Mouse (Mus musculus) myocyte (in vitro differentiated cells): ENCODE results near the gene Hist1h1t. TPM values are rescaled to one million over a fixed set of nuclear protein-coding genes. Genes with fewer than 3 reads are reported as not detected.

Experiments used
- H3K27me3 ChIP-seq: one replicate; pipeline ENCODE4 v1.6.1; 2011; ENCODE audit not compliant: control insufficient read depth, insufficient read depth, insufficient read length
- H3K36me3 ChIP-seq: one replicate; pipeline ENCODE4 v1.6.1; 2011; ENCODE audit not compliant: control insufficient read depth, insufficient read depth
- H3K4me2 ChIP-seq: one replicate; pipeline ENCODE4 v1.6.1; 2011; ENCODE audit warnings: low read depth, control low read depth
- H3K4me3 ChIP-seq: one replicate; pipeline ENCODE4 v1.5.1; 2011; ENCODE audit warnings: mild to moderate bottlenecking, control low read depth, moderate library complexity
- H3K79me2 ChIP-seq: one replicate; pipeline ENCODE4 v1.6.1; 2011; ENCODE audit not compliant: control insufficient read depth, insufficient read depth
- H3ac ChIP-seq: one replicate; pipeline ENCODE4 v1.6.1; 2011; ENCODE audit not compliant: control insufficient read depth, insufficient read length
- CEBPB ChIP-seq: IDR thresholded peaks from 2 replicates; pipeline ENCODE4 v1.6.1; 2011; ENCODE audit warnings: mild to moderate bottlenecking, moderate library complexity; ENCODE audit not compliant: poor library complexity, insufficient read depth, severe bottlenecking
- E2F4 ChIP-seq: IDR thresholded peaks from one replicate; pipeline ENCODE4 v1.6.1; 2011; ENCODE audit warnings: mild to moderate bottlenecking, control low read depth, moderate library complexity; ENCODE audit not compliant: insufficient read depth
- MAX ChIP-seq: IDR thresholded peaks from one replicate; pipeline ENCODE4 v1.6.1; 2011; ENCODE audit warnings: low read depth, mild to moderate bottlenecking, control low read depth
- MYOD1 ChIP-seq, 3 experiments: IDR thresholded peaks; one replicate each; pipeline ENCODE4 v1.6.1; 2011; ENCODE audit warnings: control low read depth in 2 of 3, low read depth in 2 of 3, mild to moderate bottlenecking in 2 of 3, moderate library complexity in 1 of 3; ENCODE audit not compliant: insufficient read length in 2 of 3, control insufficient read depth in 1 of 3
- MYOG ChIP-seq, 3 experiments: IDR thresholded peaks; one replicate each; pipeline ENCODE4 v1.6.1; 2011; ENCODE audit warnings: control low read depth in 2 of 3, low read depth in 2 of 3, mild to moderate bottlenecking in 2 of 3; ENCODE audit not compliant: insufficient read length in 2 of 3, control insufficient read depth in 1 of 3, insufficient read depth in 1 of 3
- POLR2A ChIP-seq: IDR thresholded peaks from one replicate; pipeline ENCODE4 v1.6.1; 2011; ENCODE audit warnings: low read depth, mild to moderate bottlenecking, control low read depth, moderate library complexity; ENCODE audit not compliant: insufficient read length
- POLR2AphosphoS2 ChIP-seq: IDR thresholded peaks from one replicate; pipeline ENCODE4 v1.6.1; 2011; ENCODE audit warnings: low read depth, control low read depth; ENCODE audit not compliant: insufficient read length
- REST ChIP-seq: IDR thresholded peaks from one replicate; pipeline ENCODE4 v1.6.1; 2011; ENCODE audit warnings: mild to moderate bottlenecking, control low read depth, moderate library complexity; ENCODE audit not compliant: insufficient read depth, insufficient read length
- SRF ChIP-seq: IDR thresholded peaks from one replicate; pipeline ENCODE4 v1.6.1; 2011; ENCODE audit warnings: low read depth; ENCODE audit not compliant: control insufficient read depth, insufficient read length
- TCF12 ChIP-seq: IDR thresholded peaks from one replicate; pipeline ENCODE4 v1.6.1; 2011; ENCODE audit warnings: mild to moderate bottlenecking, control low read depth; ENCODE audit not compliant: poor library complexity, insufficient read depth, severe bottlenecking
- TCF3 ChIP-seq: IDR thresholded peaks from one replicate; pipeline ENCODE4 v1.6.1; 2011; ENCODE audit warnings: low read depth, control low read depth; ENCODE audit not compliant: insufficient read length
- USF1 ChIP-seq: IDR thresholded peaks from one replicate; pipeline ENCODE4 v1.6.1; 2011; ENCODE audit warnings: low read depth, mild to moderate bottlenecking, control low read depth, moderate library complexity
- polyA plus RNA-seq: library from polyadenylated mRNA; unstranded; fragments of >200 nt; fragmentation: generic; extraction: Trizol; gene quantifications from one replicate; pipeline ENCODE4 v1.2.1, GENCODE M21; 2012; ENCODE audit warnings: missing spikeins

Gene Hist1h1t
- polyA plus RNA-seq, 1 experiment, result 0.05 TPM

- no peak overlapping the region for H3ac ChIP-seq
- H3K4me2 ChIP-seq, result no peak overlapping the region
- H3K79me2 ChIP-seq, result no peaks in the 10 kb centered on the region
- H3K4me3 ChIP-seq, result no peak overlapping the region
- H3K36me3 ChIP-seq, result no peaks in the 10 kb centered on the region
- H3K27me3 ChIP-seq, result no peaks in the 10 kb centered on the region
- no peak for TF ChIP-seq SRF
- TF ChIP-seq MYOD1 (IDR thresholded peaks at IDR 0.05; ENCODE audit: control insufficient read depth in 1 of 3, insufficient read length in 2 of 3, low read depth in 2 of 3), result no peak
- no peak for TF ChIP-seq USF1
- TF ChIP-seq CEBPB, result no peak
- no peak for TF ChIP-seq TCF12
- TF ChIP-seq MYOG (IDR thresholded peaks at IDR 0.05; ENCODE audit: control insufficient read depth in 1 of 3, insufficient read depth in 1 of 3, insufficient read length in 2 of 3, low read depth in 2 of 3), result no peak
- no peak for TF ChIP-seq E2F4
- no peak for TF ChIP-seq REST
- TF ChIP-seq POLR2AphosphoS2, result no peak
- no peak for TF ChIP-seq POLR2A
- no peak for TF ChIP-seq TCF3
- TF ChIP-seq MAX, result no peak
Observed at GRCm38 (mm10) chr13:23743215-23743614, 47.6 kb downstream of the Hist1h1t start.

- H3K4me3 ChIP-seq, result peak overlapping the region; percentile 19
- H3K4me2 ChIP-seq, result peak overlapping the region; percentile 94
- H3ac ChIP-seq, result no peak overlapping the region
- TF ChIP-seq POLR2AphosphoS2 (peak; percentile 10), CEBPB (no peak), MYOG (IDR thresholded peaks at IDR 0.05; ENCODE audit: control insufficient read depth in 1 of 3, insufficient read depth in 1 of 3, insufficient read length in 2 of 3, low read depth in 2 of 3) (no peak)
- no peaks in the 10 kb centered on the region for H3K79me2 ChIP-seq
- H3K27me3 ChIP-seq, result no peaks in the 10 kb centered on the region
- H3K36me3 ChIP-seq, result no peaks in the 10 kb centered on the region
Observed at GRCm38 (mm10) chr13:23743963-23744362, 48.3 kb downstream of the Hist1h1t start.

GRCm38 (mm10) chr13:23744421-23745380 lies 49.1 kb downstream of the Hist1h1t start:
- H3ac ChIP-seq, result no peak overlapping the region
- H3K4me3 ChIP-seq, result peak overlapping the region; percentile 19
- H3K27me3 ChIP-seq, result no peaks in the 10 kb centered on the region
- peak; percentile 75 for TF ChIP-seq POLR2A
- no peak for TF ChIP-seq TCF3
- peak; percentile 88 for TF ChIP-seq POLR2AphosphoS2
- H3K4me2 ChIP-seq, result peak overlapping the region; percentile 94
- H3K79me2 ChIP-seq, result no peaks in the 10 kb centered on the region
- no peaks in the 10 kb centered on the region for H3K36me3 ChIP-seq

GRCm38 (mm10) chr13:23745381-23746161 lies 50.0 kb downstream of the Hist1h1t start, which contains the start of gene Hist1h3c:
Gene Hist1h3c (minus strand): TSS chr13:23745602.
- no peaks in the 10 kb centered on the region for H3K27me3 ChIP-seq
- no peak for TF ChIP-seq REST
- peak; percentile 42 for TF ChIP-seq POLR2A
- TF ChIP-seq MYOD1 (IDR thresholded peaks at IDR 0.05; ENCODE audit: control insufficient read depth in 1 of 3, insufficient read length in 2 of 3, low read depth in 2 of 3), result no peak
- TF ChIP-seq E2F4, result peak; percentile 75
- no peak for TF ChIP-seq SRF
- TF ChIP-seq USF1, result peak; percentile 27
- H3K4me2 ChIP-seq, result peak within 1 kb of the TSS; percentile 94
- H3K4me3 ChIP-seq, result peak within 1 kb of the TSS; percentile 19
- no peak within 1 kb of the TSS for H3ac ChIP-seq
- H3K36me3 ChIP-seq, result no peaks in the 10 kb centered on the region
- H3K79me2 ChIP-seq, result no peaks in the 10 kb centered on the region

Other genes starting within 250 kb of the Hist1h1t start
- gene Btn1a1, start 229.9 kb upstream of the Hist1h1t start, polyA plus RNA-seq, result 0.02 TPM
- gene Btn2a2, start 207.0 kb upstream of the Hist1h1t start, polyA plus RNA-seq, result 0.20 TPM
- gene Hist1h4h, start 164.8 kb upstream of the Hist1h1t start, polyA plus RNA-seq, result 21.5 TPM
- gene Hist1h2af, start 161.9 kb upstream of the Hist1h1t start, polyA plus RNA-seq, result 24.4 TPM
- 3.3 TPM for gene Hist1h3g, start 160.4 kb upstream of the Hist1h1t start, polyA plus RNA-seq
- gene Hist1h2bh, start 152.4 kb upstream of the Hist1h1t start, polyA plus RNA-seq, result 1.1 TPM
- gene Hist1h3f, start 151.8 kb upstream of the Hist1h1t start, polyA plus RNA-seq, result 0.91 TPM
- gene Hist1h4f, start 144.2 kb upstream of the Hist1h1t start, polyA plus RNA-seq, result 4.1 TPM
- gene Hist1h1d, start 142.6 kb upstream of the Hist1h1t start, polyA plus RNA-seq, result 0.65 TPM
- gene Hist1h3e, start 133.4 kb upstream of the Hist1h1t start, polyA plus RNA-seq, result 1.7 TPM
- gene Hist1h2ae, start 124.6 kb upstream of the Hist1h1t start, polyA plus RNA-seq, result 4.5 TPM
- gene Hist1h2bg, start 124.4 kb upstream of the Hist1h1t start, polyA plus RNA-seq, result 7.8 TPM
- gene Hist1h2bf, start 121.6 kb upstream of the Hist1h1t start, polyA plus RNA-seq, result 2.1 TPM
- 1.6 TPM for gene Hist1h2ad, start 121.4 kb upstream of the Hist1h1t start, polyA plus RNA-seq
- gene Hist1h3d, start 120.1 kb upstream of the Hist1h1t start, polyA plus RNA-seq, result 2.5 TPM
- 1.8 TPM for gene Hist1h4d, start 114.2 kb upstream of the Hist1h1t start, polyA plus RNA-seq
- gene Hist1h2be, start 74.7 kb upstream of the Hist1h1t start, polyA plus RNA-seq, result 4.3 TPM
- gene Hist1h1e, start 73.3 kb upstream of the Hist1h1t start, polyA plus RNA-seq, result 4.7 TPM
- gene Hist1h2ac, start 11.9 kb upstream of the Hist1h1t start, polyA plus RNA-seq, result 1.3 TPM
- gene Hist1h2bc, start 11.6 kb upstream of the Hist1h1t start, polyA plus RNA-seq, result 113 TPM
- gene Hist1h4c, start 2.6 kb downstream of the Hist1h1t start, polyA plus RNA-seq, result 0.56 TPM
- gene Hfe, start 15.0 kb downstream of the Hist1h1t start, polyA plus RNA-seq, result 5.1 TPM
- gene Hist1h1c, start 43.0 kb downstream of the Hist1h1t start, polyA plus RNA-seq, result 273 TPM
- 2.5 TPM for gene Hist1h3c, start 49.8 kb downstream of the Hist1h1t start, polyA plus RNA-seq
- gene Hist1h2bb, start 50.9 kb downstream of the Hist1h1t start, polyA plus RNA-seq, result 1.3 TPM
- 2.1 TPM for gene Hist1h2ab, start 55.3 kb downstream of the Hist1h1t start, polyA plus RNA-seq
- 1.3 TPM for gene Hist1h3b, start 56.5 kb downstream of the Hist1h1t start, polyA plus RNA-seq
- 5.5 TPM for gene Hist1h4b, start 61.2 kb downstream of the Hist1h1t start, polyA plus RNA-seq
- 4.2 TPM for gene Hist1h4a, start 65.4 kb downstream of the Hist1h1t start, polyA plus RNA-seq
- gene Hist1h3a, start 66.6 kb downstream of the Hist1h1t start, polyA plus RNA-seq, result 1.3 TPM
- 0.98 TPM for gene Hist1h1a, start 67.9 kb downstream of the Hist1h1t start, polyA plus RNA-seq
- gene Trim38, start 74.1 kb downstream of the Hist1h1t start, polyA plus RNA-seq, result not detected
- not detected for gene Slc17a2, start 111.2 kb downstream of the Hist1h1t start, polyA plus RNA-seq
- gene Slc17a3, start 143.6 kb downstream of the Hist1h1t start, polyA plus RNA-seq, result not detected
- gene Slc17a1, start 171.9 kb downstream of the Hist1h1t start, polyA plus RNA-seq, result not detected
- gene Slc17a4, start 219.2 kb downstream of the Hist1h1t start, polyA plus RNA-seq, result 0.02 TPM
- gene Hist1h2ba, start 238.3 kb downstream of the Hist1h1t start, polyA plus RNA-seq, result not detected
- gene Hist1h2aa, start 238.6 kb downstream of the Hist1h1t start, polyA plus RNA-seq, result not detected